Mouse (Mus musculus) inflammation-experienced regulatory T-cells, adult 6 months (primary cell): ENCODE results near the gene Gm5788. TPM values are rescaled to one million over a fixed set of nuclear protein-coding genes. Genes with fewer than 3 reads are reported as not detected.
"Not testable (repeated sequence)": the region's sequence is repeated elsewhere in the genome, so short reads cannot be mapped to it uniquely, and the experiment has no call there.

Source experiments
- ATAC-seq: one replicate; pipeline ENCODE4 v1.8.0; 2017
- polyA plus RNA-seq, 3 experiments: library from polyadenylated mRNA; unstranded; fragments of 100-300 nt; shearing (Covaris generic); gene quantifications; one replicate each; pipeline ENCODE4 v1.2.1; 2017

The Gm5788 gene
- not detected for polyA plus RNA-seq

DNA sequence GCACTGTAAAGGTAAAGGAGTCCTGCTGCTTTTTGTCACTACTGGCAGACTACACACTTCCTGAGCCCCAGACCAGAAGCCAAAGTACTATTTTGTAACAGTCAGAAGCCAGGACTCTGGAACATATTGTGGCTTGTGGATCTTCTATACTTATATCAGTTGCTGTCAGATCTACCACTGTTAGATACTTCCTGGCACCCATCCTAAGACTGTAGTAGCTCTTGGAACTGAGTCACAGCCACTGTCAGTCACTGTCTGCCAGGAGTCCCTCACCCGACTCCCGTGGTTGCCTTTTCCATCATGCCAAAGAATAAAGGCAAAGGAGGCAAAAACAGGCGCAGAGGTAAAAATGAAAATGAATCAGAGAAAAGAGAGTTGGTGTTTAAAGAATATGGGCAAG lies at the start of gene Gm5788:
Gene Gm5788 (plus strand): TSS at position 301 of the 400 bp plus-strand sequence.
- ATAC-seq = not testable (repeated sequence)

DNA sequence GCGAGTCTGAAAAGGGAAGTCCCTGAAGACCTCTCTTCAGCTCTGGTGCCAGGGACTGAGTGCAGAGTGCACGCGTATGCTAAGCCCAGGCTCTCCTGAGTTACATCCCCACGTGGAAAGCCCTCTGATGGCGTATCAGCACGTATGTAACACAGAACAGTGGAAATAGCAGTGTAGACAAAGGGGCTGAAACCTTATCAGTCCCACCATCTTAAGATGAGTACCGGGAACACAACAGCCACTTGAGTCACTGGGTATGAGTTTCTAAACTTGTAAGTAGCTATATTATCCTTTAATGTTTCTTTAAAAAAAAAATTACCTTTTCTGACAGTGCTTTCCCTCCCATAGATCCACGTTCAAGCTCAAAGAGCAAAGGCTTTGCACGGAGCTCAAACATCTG lies 45.1 kb upstream of the Gm5788 start:
- no peak for ATAC-seq

DNA sequence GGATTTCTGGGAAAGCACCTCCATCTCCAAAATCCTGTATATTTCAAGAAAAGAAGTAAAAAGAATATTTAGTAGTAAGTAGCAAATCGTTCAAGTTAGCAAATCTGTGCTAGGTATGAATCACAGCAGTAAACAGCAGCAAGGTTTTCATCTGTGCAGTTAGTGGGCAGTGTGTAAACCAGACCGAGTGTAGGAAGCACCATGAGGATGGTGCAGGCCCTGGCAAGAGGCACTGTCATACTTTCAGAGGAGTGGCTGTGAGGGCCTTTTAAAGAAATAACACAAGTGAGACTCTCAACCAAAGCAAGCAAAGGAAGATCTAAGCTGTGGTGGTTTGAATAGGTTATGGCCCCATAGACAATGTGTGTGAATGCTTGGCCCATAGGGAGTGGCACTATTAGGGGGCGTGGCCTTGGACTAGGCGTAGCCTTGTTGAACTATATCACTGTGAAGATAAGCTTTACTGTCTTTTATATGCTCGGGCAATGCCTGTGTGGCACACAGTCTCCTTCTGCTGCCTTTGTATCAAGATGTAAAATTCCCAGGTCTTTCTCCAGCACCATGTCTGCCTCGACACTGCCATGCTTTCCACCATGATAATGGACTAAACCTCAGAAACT lies 29.7 kb upstream of the Gm5788 start:
- no peak for ATAC-seq

DNA sequence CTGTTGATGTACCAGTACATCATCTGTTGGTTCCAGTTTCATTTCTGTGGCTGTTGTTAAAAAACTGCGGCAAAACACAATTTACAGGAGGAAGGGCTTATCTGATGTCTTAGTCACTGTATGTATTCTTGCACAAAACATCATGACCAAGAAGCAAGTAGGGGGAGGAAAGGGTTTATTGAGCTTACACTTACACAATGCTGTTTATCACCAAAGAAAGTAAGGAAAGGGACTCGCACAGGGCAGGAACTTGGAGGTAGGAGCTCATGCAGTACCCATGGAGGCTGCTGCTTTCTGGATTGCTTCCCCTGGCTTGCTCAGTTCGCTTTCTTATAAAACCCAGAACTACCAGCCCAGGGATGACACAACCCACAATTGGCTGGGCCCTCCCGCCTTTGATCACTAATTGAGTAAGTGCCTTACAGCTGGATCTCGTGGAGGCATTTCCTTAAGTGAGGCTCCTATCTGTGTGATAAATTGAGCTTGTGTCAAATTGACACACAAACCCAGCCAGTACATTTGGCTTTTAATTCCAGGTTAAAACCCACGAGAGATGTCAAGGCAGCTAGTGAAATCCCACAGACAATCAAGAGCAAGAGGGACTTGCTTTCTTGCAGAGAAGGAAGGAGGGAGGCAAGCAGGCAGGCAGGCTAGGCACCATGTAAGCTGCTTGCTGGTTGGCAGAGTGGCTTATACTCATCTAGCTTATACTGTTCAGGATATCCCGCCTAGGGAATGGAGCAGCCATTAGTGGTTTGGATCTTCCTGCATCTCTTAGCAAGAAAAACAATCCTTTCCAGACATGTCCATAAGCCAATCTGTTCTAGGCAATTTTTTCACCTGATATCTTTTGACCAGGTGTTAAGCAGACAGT lies 24.0 kb upstream of the Gm5788 start:
- ATAC-seq = no peak

DNA sequence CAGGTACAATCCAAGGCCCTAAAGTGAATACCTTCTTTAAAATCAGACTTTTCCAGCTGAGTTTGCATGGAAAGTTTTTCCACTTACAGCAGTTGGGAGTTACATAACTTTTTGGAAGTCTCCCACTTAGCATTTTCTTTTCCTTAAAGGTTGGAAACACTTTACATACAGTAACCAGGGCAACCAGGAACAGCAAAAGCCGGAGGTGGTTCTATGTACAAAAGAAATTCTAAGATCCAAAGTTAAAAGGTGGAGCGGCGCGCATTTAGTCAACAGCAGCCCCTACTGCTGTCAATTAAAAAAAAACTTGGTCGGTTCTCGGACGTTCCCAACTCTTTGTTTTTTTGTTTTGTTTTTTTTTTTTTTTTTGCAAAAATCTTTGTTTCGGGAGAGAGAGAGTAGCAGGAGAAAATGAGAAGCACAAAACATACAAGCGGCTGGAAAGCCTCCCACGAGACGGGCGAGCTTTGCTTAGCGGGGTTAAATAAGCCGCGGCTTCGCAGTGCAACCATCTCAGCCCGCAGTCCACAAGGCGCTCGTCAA lies 23.0 kb upstream of the Gm5788 start:
- ATAC-seq = no peak

DNA sequence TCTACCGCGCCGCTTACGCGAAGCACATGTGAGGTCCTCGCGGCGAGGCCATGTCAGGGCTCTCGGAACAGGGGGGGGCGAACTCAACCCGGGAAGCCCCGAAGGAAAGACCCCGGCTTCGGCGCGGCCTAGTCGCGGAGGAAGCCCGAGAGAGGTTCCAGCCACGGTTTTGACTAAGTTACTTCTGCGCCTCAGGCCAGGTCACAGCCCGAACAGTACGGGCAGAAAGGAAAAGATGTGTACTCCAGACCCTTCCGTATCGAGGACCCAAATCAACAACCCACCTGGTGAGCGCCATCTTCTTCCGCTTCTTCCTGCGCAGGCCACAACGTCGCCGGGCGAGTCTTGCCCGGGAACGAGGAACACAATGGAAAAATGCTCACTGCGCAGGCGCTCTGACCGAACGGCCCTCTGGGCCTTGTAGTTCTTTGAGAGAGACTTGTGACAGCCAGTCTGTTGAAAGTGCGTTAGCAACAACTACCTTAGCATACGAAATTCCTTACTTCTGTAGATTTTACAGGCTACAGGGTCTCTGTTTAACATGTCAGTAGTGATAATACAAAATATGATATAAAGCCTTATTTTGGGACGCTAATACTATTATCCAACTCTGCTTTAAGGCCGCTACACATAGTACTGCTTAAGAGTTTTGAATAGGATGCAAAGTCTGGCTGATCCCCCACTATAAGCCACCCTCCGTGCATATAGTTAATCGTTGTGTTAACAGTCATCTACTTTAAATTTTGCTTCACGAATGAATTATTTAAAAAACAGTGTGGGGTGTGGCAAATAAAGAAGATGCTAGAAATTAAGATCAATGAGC lies 22.3 kb upstream of the Gm5788 start, which contains the start of gene Snw1:
Gene Snw1 (minus strand): TSS at position 311 of the 823 bp plus-strand sequence.
- peak; percentile 95 for ATAC-seq

DNA sequence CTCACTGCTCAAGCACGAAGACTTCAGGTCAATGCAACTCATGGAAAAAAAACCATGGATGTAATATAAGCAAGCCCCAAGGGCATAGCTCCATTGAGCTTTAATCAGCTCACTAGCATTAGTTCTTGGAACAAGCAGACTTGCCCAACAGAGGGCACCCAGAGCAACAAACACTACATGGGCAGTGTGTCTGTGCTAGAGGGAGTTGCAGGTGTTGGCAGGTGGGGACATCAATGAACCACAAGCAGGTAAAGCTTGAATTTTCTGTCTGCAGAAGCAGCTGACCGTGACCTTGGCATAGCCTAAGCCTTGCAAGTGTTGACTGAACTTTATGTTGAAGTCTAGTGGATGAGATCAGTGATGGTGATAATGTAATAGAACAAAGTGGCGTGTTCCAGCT lies 19.8 kb upstream of the Gm5788 start:
- ATAC-seq = no peak

DNA sequence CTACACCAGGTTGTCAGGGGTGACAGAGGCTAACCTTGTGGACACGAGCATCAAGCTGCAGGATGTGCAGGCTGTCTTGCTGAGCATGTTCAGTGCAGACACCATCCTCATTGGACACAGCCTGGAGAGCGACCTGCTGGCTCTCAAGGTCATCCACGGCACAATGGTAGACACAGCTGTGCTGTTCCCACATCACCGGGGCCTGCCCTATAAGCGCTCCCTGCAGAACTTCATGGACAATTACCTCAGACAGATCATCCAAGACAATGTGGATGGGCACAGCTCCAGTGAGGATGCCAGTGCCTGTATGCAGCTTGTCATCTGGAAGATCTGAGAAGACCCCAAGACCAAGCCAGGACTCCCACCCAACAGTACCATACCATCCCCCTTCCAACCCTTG lies 12.0 kb upstream of the Gm5788 start:
- not testable (repeated sequence) for ATAC-seq

DNA sequence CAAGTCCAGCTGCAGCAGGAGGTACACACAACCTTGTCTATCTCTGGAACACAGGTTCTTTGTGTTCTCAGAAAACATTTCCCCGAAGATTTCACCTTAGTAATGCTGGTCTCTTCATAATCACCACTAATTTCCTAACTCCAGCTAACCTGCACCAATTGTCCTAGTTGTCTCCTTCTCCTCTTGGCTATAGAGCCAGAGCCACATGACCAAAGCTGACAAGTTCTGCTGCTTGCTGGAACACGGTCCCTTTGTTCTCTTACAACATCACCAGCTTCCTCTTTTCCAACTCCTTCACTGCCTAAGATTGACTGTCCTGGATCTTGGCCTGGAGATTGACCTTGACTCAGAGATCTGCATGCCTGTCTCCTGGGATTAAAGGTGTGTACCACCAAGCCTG lies 5.8 kb upstream of the Gm5788 start:
- not testable (repeated sequence) for ATAC-seq

DNA sequence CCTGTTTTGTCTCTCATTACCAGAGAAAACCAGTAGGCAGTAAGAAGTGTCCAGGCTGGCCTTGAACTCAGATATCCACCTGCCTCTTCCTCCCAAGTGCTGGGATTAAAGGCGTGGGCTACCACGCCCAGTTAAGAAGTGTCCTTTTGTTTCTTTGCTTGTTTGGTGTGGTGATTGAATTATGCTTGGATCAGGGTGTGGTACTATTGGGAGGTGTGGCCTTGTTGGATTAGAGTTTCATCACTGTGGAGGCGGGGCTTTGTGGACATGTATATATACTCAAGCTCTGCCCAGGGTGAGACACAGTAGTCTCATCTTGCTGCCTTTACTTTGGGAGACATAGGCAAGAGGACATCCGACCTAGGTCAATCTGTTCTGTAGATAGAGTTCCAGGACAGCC lies 19.5 kb downstream of the Gm5788 start, which contains the start of gene Gm8300:
Gene Gm8300 (plus strand): TSS at position 301 of the 400 bp plus-strand sequence.
- ATAC-seq = not testable (repeated sequence)

DNA sequence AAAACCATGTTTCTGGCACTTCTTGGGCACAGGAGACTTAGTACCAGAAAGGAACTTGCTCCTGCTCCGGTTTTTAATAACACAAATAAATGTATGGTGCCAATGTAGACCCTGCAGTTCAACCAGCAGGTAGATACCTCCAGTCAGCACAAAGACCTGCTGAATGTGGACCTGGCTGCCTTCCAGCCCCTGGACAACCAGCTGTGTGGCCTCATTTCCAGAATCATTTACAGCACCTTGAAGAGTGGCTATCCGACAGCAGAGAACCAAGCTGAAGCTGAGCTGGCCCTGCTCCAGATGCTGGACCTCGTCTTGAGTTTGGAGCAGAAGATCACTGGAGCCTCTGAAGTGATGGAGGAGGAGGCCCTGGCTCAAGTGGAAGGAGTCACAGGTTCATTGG lies 25.1 kb downstream of the Gm5788 start:
- ATAC-seq = not testable (repeated sequence)

DNA sequence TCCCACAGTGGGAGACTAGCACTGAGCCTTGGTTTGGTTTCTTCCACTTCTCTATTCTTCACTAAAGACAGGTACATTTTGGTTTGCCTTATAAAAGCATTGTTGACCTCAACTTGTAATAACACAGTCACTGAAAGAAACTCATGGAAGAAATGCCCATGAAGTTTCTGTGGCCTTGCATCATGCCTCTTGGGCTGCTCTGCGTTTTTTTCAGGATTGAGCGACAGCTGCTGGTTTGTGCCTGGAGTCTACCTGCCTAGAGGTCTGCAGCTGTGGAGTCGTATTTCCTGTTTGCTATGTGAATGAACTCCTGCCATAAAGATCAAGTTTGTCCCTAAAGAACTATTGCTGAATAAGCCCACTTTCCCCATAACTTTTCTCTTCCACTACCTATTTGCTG lies 49.4 kb downstream of the Gm5788 start:
- ATAC-seq = no peak

Other genes with a start within 250 kb of the Gm5788 start
- 10 to 100 TPM; 31.3 to 41.3 (median 38.9) TPM for gene Vipas39, start 228.5 kb upstream of the Gm5788 start, polyA plus RNA-seq
- 100 to 1,000 TPM; 117 to 133 (median 126) TPM for gene Ahsa1, start 228.2 kb upstream of the Gm5788 start, polyA plus RNA-seq
- gene Ism2, start 195.0 kb upstream of the Gm5788 start, polyA plus RNA-seq = not detected
- gene Sptlc2, start 106.4 kb upstream of the Gm5788 start, polyA plus RNA-seq = 10 to 100 TPM; 69.9 to 85.2 (median 72.4) TPM
- 100 to 1,000 TPM in 2 of 3 experiments, 10 to 100 TPM in 1; 83.7 to 126 (median 118) TPM for gene Slirp, start 50.8 kb upstream of the Gm5788 start, polyA plus RNA-seq
- gene Alkbh1, start 50.7 kb upstream of the Gm5788 start, polyA plus RNA-seq = 10 to 100 TPM; 44.0 to 72.1 (median 63.5) TPM
- gene Snw1, start 22.4 kb upstream of the Gm5788 start, polyA plus RNA-seq = 100 to 1,000 TPM; 207 to 236 (median 223) TPM
- not detected for gene Gm8300, start 19.6 kb downstream of the Gm5788 start, polyA plus RNA-seq
- gene Oog1, start 108.0 kb downstream of the Gm5788 start, polyA plus RNA-seq = not detected
- not detected for gene Gm4027, start 124.1 kb downstream of the Gm5788 start, polyA plus RNA-seq
- not detected for gene Gm16381, start 149.9 kb downstream of the Gm5788 start, polyA plus RNA-seq